Mouse (Mus musculus): ENCODE measurements around the gene Rab42.
A peak's percentile ranks its signal among the peaks of the same experiment; 100 is the strongest.

The Rab42 gene

GRCm38 (mm10) chr4:132268871-132269739, 34.1 kb downstream of the Rab42 start:
- DNase-seq, result no peak

DNA sequence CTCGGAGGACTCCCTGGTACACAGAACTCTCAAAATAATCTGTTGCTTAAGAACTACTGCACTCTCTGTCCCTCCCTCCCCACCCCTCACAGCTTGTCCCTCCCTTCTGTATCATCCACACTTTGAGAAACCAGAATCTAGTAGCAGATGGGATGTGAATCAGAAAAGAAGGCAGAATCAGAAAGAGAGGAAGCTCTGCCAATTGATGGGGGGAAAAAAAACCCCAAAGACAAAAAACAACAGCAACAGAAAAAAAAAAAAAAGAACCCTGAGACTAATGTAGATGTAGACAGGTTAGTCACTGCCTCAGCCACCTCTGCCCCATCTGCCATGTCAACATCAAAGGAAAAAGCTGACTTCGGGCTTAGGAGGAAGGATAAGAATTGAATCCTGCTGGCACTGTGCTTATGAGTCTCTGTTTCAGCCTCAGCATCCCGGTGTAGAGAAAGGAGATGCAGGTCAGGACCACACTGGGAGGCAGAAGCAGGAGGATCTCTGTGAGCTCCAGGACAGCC, 36.3 kb downstream of the Rab42 start:
- DNase-seq, result no peak

GRCm38 (mm10) chr4:132263313-132263712, 39.9 kb downstream of the Rab42 start:
- no peak for DNase-seq

GRCm38 (mm10) chr4:132262358-132262616, 40.9 kb downstream of the Rab42 start:
- no peak for DNase-seq

DNA sequence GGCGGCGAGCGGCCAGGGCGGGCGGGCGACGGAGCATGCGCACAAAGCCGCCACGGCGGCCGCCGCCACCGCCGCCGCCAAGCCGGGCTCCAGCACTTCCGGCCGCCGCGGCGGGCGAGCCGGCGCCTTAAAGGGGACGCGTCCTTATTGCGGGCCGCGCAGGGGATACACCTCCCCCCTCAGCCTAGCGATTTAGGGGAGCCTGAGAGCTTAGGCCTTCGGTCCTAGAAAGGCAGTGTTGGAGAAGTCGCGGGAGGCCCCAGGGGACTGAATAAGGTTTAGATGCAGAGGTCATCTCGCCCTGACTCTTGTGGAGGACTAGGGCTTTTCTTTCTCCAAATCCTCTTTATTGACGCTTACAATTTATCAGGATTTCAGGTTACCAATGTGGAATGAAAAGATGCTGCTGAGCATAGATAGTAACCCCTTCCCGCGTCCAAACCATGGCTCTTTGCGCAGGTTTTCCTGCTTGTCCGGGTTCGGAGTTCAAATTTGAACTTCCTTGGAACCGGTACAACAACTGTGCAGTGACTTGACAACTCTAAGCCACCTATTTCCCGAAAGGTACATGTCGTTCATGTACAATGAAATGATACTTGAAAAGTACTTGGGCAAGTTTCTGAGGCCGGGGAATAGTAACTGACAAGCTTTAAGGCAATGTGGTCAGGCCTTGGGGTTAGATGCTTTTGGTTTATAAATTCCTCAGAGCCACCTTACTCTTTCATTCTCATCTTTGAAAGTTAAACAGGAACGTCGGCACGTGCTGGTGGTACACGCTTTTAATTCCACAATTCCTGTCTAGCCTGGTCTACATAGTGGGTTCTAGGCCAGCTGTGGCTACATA, 41.4 kb downstream of the Rab42 start, which contains the start of gene Gmeb1:
Gmeb1 (minus strand) TSS at position 89 of the 844 bp plus-strand sequence.
- peak; percentile 83 to 90 for DNase-seq

GRCm38 (mm10) chr4:132260404-132261379, 42.5 kb downstream of the Rab42 start:
- peak; percentile 70 to 87 for DNase-seq

GRCm38 (mm10) chr4:132259248-132259647, 43.9 kb downstream of the Rab42 start:
- DNase-seq, result no peak

GRCm38 (mm10) chr4:132256384-132256783, 46.8 kb downstream of the Rab42 start:
- no peak for DNase-seq

DNA sequence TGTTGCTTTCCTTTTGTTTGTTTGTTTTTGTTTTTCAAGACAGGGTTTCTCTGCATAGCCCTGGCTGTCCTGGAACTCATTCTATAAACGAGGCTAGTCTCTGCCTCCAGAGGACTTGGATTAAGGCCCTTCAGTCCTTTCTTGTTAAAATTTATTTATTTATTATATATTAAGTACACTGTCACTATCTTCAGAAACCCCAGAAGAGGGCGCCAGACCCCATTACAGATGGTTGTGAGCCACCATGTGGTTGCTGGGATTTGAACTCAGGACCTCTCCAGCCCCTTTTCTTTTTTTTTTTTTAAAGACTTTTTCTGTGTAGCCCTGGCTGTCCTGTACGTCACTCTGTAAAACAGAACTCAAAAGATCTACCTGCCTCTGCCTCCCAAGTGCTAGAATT, 48.2 kb downstream of the Rab42 start:
- no peak for DNase-seq

GRCm38 (mm10) chr4:132253622-132254021, 49.6 kb downstream of the Rab42 start:
- DNase-seq, result no peak

GRCm38 (mm10) chr4:132253128-132253527, 50.1 kb downstream of the Rab42 start:
- no peak for DNase-seq
